Mouse (Mus musculus) lung, postnatal 14 days (tissue): ENCODE measurements around the gene Tanc1.

Experiments used
- DNase-seq: peaks from one replicate; pipeline ENCODE4 v3.0.0; 2021

Tanc1 gene

GRCm38 (mm10) chr2:59765671-59766070 is 153.8 kb downstream of the Tanc1 start:
- DNase-seq = no peak

- no peak for DNase-seq
These were observed 156.1 kb downstream of the Tanc1 start for GRCm38 (mm10) chr2:59767893-59768292.

DNA sequence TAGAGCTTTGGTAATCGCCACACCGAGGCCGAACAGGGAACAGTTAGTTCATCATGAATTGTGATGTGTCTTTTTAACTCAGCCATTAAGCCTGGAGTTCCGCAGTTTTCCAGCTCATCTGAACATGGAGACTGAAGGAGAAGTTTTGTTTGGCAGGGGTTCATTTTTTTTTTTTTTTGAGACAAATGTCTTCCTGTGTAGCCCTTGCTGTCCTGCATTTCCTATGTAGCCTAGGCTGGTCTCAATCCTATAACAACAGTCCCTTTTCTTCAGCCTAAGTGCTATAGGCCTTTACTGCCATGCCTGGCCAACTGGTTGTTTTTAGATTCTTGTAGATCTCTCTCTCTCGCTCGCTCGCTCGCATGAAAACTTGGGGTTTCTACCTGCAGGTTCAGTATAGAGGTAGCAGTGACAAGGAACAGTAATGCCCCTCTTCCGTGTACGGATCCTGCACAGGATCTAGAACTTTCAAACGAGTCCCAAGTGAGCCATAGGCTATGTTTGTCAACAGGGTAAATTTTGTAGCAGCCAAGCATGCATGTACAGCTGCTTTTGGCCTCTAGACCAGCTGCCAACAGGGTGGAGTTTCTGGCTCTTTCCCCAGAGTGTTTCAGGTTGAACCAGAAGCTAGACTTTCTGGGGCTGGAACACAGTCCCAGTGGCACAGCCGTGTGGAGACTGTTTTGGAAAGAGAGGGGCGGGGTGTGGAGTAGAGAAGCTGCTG is 157.0 kb downstream of the Tanc1 start:
- peak; percentile 55 for DNase-seq

GRCm38 (mm10) chr2:59769385-59769735 is 157.5 kb downstream of the Tanc1 start:
- no peak for DNase-seq

DNA sequence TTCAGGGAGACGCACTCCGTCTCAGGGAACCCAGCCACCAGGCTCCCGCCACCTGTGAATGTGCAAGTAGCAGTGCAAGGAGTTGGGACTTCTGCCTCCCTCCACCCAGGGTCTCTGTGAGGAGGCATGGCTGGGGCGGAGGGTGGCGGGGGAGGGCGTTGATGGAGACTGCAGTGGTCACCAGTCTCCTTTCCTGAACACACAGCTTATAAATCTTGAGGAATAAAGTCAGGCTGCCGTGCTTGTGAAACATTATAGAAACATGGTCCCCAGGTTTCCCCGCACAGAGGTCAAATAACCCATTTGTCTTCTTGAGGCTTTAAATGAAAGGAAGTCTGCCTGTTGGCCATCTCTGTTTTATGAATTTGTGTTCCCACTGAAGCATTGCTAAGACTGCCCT is 159.9 kb downstream of the Tanc1 start:
- no peak for DNase-seq

GRCm38 (mm10) chr2:59772261-59772683 is 160.4 kb downstream of the Tanc1 start:
- DNase-seq = no peak

DNA sequence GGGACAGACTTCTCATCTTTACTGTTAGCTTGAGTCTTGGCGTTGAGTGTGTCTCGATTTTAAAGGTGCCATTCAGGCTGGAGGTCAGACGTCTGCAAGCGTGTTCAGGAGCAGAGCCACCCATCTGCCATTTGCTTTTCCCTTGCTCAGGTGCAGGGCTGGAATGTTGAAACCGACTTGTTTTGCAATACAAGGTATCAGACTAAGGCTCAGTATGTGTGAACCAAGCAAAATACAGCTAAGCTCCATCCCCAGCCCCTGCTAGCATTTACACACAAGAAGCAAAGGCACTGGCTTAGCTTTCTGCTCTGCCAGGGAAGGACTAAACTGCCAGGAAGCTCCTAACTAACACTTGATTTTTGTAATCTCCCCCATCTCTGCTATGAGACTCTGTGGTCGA is 162.5 kb downstream of the Tanc1 start:
- DNase-seq = no peak

GRCm38 (mm10) chr2:59775148-59775547 is 163.3 kb downstream of the Tanc1 start:
- no peak for DNase-seq

- DNase-seq = no peak
These were observed 164.0 kb downstream of the Tanc1 start for GRCm38 (mm10) chr2:59775820-59776219.

- peak; percentile 40 for DNase-seq
These were observed 167.5 kb downstream of the Tanc1 start for GRCm38 (mm10) chr2:59779355-59779754.

- no peak for DNase-seq
These were observed 168.4 kb downstream of the Tanc1 start for GRCm38 (mm10) chr2:59780240-59780639.

DNA sequence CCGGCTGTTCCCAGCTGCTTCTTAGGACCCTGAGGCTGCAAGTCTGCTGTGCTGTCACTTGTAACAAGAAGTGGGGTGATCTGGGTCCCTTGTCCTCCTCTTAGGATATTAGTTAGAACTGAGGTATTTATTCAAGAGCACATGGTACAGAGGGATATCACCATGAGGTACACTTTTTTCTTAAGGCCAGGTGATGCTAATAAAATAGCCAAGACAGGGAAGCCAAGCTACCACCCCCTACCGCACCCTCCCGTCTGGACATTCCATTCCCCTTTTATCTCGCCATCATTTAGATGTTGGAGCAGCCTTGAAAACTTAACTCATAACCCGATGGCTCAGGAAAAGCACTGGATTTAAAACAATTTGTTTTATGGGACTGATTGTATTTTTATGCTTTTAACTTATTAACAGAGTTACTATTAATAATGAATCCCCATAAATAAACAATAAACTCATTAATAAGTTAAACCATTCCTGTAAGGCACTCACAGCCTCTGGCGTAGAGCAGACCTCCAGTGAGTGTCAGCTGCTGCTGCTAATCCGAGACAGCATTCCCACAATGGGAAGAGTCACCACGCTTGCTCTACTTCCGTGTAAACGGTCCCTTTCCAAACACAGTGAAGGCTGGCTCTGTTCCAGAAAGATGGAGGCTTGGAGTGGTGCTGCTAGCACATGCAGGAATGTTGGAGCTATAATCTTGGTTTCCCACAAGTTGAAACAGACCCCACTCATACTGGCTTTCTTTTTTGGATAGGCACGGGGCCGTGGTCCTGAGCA is 171.4 kb downstream of the Tanc1 start:
- peak; percentile 49 for DNase-seq

DNA sequence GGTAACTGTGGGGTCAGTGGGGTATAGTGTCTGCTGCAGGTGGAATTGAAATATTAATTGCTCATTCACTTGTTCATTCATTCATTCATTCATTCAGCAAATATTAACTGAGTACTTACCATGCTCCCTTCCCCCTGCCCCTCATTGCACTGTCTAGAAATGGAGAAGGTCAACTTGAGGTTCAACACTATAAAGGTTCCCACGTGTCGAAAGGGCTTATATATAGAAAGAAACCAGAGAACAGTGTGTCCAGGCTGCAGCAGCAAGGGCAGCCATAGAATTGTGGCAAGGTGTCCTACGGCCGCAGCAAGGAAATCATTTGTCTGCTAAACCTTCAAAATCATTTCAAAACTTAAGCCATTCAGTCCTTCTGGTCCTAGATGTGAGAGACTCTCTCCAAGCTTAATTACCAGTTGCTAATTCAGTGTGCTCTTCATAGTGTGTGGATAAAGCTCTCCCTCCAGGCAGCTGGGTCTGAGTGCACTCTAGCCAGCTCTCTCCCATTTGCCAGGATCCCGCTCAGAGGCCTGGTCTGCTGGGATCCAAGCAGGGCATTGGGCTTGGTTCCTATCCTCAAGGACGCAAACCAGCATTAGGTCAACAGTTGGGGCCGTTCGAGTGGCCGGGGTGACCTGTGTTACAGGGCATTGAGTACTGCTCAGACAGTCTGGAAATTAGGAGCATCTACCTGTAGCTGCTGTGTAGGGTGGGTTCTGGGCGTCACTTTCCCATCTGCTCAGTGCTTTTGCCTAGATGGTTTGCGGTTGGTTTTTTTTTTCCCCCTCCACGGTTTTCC is 172.2 kb downstream of the Tanc1 start:
- no peak for DNase-seq

GRCm38 (mm10) chr2:59784628-59784883 is 172.7 kb downstream of the Tanc1 start:
- DNase-seq = no peak

- no peak for DNase-seq
These were observed 173.8 kb downstream of the Tanc1 start for GRCm38 (mm10) chr2:59785597-59785996.

DNA sequence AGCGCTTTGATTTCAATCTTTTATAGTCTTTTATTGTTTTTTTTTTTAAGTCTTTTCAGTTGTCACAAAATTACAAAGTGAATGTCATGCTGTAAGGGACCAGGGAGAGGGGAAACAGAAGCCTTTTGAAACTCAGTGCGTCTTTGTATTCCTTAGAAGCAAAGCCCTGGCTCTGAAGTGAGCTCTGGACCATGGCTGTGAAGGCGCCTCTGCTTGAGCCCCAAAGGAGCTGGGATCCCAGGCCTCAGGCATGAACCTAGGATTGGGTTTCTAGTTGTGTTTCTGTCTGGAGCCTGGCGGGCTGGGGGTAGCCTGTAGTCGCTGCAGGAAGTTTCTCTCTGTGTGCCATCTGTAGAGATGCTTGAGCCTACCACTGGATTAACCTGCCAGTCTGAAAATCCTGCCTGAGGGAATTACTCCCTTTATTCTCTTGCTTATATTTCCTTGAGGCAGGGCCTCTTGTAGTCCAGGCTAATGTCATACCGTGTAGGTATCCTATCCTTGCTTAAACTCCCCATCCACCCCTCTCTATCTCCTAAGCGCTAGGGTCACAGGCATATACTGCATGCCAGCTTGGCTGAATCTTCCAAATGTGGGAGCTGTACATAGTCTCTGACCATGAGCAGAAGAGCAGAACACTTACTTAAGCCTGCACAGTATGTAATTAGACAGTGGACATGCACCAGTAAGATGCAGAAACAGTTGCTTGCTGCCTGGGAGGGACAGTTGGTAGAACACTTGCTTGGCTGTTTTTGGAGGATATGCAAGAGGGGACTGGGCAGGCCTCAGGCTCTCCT is 177.1 kb downstream of the Tanc1 start:
- DNase-seq = no peak

GRCm38 (mm10) chr2:59791596-59791995 is 179.8 kb downstream of the Tanc1 start:
- DNase-seq = no peak

DNA sequence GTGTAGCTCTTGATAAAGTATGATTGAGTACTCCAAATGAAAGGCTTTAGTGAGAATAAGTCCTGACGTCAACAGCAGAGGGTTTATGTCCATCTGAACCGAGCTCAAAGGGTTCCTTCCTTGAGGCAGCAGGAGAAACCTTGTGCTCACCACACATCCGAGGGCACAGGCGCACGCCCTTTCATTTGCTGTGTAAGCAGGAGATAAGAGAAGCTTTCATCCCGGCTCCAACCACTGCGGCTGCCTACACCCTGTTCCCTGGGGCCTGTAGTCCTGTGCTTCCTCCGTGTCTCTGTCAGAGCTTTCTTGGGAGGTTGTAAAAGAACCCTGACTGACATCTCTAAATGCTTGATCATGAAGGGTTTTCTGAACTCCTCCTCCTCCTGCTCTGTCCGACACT is 181.5 kb downstream of the Tanc1 start:
- no peak for DNase-seq

DNA sequence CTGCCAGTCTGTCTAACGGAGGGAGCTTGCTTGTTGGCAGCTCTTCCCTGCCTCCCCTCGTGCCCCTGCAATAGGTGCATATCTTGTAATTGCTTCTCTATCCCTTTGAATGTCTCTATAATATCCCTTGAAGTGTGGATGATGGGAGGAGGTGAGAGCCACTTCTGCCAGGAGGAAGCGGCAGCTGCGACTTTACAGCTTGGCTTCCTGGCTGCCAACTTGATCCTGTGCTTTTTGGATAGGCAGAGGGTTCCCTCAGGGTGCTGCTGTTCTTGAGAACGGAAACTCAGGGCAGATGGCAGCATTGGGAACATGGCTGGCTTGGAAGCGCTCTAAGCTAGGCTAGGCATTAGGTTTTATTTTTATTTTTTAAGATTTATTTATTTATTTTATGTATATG is 183.0 kb downstream of the Tanc1 start:
- DNase-seq = no peak

- no peak for DNase-seq
These were observed 187.2 kb downstream of the Tanc1 start for GRCm38 (mm10) chr2:59798934-59799532.

GRCm38 (mm10) chr2:59799572-59799971 is 187.7 kb downstream of the Tanc1 start:
- DNase-seq = no peak

- no peak for DNase-seq
These were observed 188.8 kb downstream of the Tanc1 start for GRCm38 (mm10) chr2:59800481-59801266.
